Mouse (Mus musculus): ENCODE results near the gene Zfp213. TPM values are rescaled to one million over a fixed set of nuclear protein-coding genes. Genes with fewer than 3 reads are reported as not detected.

Zfp213 gene
- polyA plus RNA-seq, 1 experiment from 2014 or later: 22.7 TPM

DNA sequence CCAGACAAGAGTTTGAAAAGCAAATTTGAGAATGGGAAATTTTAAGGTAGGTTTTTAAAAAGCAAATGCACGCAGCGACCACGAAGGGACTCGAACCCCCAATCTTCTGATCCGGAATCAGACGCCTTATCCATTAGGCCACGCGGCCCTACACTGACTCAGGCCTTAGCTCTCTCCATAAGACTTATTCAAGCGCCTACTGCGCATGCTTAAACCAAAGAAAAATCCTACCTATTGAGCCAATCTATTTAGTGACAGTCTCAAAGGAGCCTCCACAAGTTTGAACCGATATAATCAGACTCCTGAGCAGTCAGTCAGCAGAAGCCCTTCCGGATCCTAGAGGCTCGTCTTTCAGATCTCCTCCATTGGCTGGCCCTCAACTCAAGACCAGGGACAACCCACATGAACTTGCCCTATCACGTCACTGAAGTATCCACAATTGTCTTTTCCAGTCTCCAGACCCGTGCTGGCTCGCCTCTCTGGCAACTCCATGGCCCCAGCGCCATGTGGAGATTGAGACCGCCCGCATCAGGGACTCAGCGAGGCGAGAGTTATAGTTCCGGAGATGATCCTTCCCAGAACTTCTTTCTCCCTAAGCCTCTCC is 13.7 kb downstream of the Zfp213 start:
- ATAC-seq (ENCODE audit: low FRiP score): peak; percentile 73
- H3K4me2 ChIP-seq: peak overlapping the region; percentile 73
- peaks cover 18% of the 10 kb centered on the region for H3K4me1 ChIP-seq
- peak overlapping the region; percentile 65 for H3K27ac ChIP-seq
- H3K9me3 ChIP-seq: no peaks in the 10 kb centered on the region
- under 1% methylated on average over 22 of the region's 22 CpGs for WGBS
- H3K9ac ChIP-seq: peak overlapping the region; percentile 59
- 0 out of 2 replicates have a peak, but pooled peaks cover 4% of the 10 kb centered on the region for H3K27me3 ChIP-seq
- H3K4me3 ChIP-seq (replicated peaks): peak overlapping the region; percentile 58
- H3K36me3 ChIP-seq (replicated peaks): peaks cover 9% of the 10 kb centered on the region

DNA sequence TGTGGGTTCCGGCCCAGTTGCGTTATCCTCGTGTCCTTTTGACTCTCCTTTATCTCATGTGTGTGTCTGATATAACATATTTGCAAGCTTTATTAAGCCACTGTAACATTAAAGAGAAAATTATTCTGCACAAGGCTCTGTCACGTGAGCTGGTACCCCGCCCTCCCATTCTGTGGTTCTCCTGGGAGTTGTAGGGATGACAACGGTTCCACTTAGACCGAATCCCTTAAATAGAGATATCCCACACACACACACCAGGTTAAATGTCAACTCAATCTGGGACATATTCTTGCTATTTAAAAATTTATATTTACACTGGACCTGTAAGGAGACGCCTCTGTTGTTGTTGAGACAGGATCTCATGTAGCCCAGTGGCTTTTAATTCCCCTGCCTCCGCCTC is 14.6 kb downstream of the Zfp213 start:
- Histone ChIP-seq H3K4me1 (peaks cover 18% of the 10 kb centered on the region), H3K9ac (no peak overlapping the region; the same call in 1 of the 2 replicates)
- WGBS: 5% methylated on average over 9 of the region's 9 CpGs

DNA sequence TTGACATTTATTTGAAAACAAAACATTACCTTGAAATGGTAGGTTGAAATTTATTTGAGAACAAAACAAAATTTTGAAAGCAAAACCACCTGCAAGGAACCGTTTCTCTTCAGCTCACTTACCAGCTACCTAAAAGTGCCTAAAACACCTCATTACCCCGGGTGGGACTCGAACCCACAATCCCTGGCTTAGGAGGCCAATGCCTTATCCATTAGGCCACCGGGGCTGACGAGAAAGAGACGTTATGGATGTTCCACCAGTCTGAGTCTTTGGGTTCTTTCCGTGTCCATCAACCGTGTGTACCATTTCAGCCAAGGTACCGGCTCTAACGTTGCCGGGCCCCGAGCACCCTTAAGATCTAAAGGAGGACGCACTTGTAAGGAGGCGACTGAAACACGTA is 15.4 kb downstream of the Zfp213 start:
- Histone ChIP-seq H3K27ac (no peak overlapping the region), H3K36me3 (replicated peaks) (no peaks in the 10 kb centered on the region), H3K4me3 (replicated peaks) (peak overlapping the region; percentile 58), H3K4me2 (peak overlapping the region; percentile 73), H3K9ac (no peak overlapping the region), H3K9me3 (no peaks in the 10 kb centered on the region), H3K27me3 (0 out of 2 replicates have a peak, but pooled peaks cover 4% of the 10 kb centered on the region), H3K4me1 (peaks cover 18% of the 10 kb centered on the region)
- under 1% methylated on average over 15 of the region's 15 CpGs for WGBS
- peak; percentile 39; the same call in 1 of the 2 replicates for ATAC-seq (ENCODE audit: low FRiP score)

More for the DNA sequence above, 14.6 kb downstream of the Zfp213 start:
- Histone ChIP-seq H3K4me3 (replicated peaks) (peak overlapping the region; percentile 58), H3K27ac (no peak overlapping the region), H3K27me3 (0 out of 2 replicates have a peak, but pooled peaks cover 4% of the 10 kb centered on the region), H3K4me2 (peak overlapping the region; percentile 73), H3K36me3 (replicated peaks) (peaks cover under 1% of the 10 kb centered on the region), H3K9me3 (no peaks in the 10 kb centered on the region)
- ATAC-seq (ENCODE audit: low FRiP score): no peak

DNA sequence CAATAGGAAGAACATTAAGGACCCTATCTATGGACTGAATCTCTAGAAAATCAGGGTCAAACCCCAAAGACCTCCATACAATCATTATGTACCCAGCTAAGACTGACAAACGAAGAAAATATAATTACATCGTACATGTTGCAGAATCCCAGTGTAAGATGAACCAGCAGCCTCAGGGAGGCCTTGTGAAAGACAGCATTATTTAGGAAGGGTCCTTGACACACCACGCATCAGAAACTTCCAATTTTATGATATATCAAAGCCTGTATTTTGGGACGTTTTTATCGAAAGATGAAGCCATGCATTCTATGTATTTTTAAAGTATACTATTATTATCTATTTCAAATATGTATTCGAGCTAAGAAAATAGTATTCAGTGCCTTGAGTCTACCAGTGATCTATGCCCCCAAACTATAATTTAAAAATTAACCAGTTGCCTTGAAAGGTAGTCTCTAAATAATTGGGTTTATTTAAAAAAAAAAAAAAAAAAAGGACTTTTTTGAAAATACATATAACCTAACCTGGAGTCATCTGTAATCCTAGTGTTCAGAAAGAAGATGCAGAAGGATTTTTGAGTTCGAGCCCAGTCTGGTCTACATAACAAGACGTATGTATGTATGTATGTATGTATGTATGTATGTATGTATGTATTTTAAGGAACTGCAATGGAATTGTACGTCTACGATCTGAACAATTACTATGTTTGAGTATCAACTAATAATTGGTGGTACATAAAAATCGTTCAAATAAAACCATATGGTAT is 16.2 kb downstream of the Zfp213 start:
- no peak overlapping the region for H3K4me3 ChIP-seq (replicated peaks)

DNA sequence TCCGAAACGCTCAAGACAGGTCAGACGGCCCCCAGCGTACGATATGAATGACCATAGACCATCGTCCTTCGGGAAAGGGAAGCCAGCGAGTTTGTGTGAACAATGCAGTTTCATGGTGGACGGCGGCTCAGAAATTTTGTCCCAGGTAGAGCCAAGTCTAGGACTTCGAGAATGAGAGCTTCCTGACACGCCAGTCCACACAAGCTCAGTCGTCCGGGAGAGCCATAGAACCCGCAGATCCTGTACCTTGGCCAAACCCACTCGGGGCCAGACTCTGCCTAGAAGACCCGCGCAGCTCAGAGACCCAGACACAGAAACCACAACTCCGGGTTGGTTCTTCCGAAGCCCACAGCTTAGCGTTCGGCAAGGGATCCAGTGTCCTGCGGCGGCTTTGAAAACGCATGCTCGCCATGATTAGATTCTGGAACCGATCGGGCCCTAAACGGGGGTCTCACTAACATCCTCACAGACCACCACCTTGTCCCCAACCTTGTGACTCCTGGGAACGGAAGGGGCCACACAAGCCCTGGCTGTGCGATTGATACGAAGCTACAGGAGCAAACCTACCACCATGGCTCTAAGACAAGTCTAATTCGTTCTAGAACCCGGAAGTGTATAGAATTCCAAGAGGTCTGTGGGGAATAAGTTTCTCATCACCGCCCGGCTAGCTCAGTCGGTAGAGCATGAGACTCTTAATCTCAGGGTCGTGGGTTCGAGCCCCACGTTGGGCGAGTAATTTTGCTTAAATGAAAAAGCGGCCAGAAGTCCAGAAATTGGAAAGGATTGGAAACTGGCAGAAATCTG is 17.1 kb downstream of the Zfp213 start:
- 2% methylated on average over 42 of the region's 42 CpGs for WGBS
- H3K9me3 ChIP-seq: no peaks in the 10 kb centered on the region
- 0 out of 2 replicates have a peak overlapping the region, but pooled peaks have one; percentile 59 for H3K27ac ChIP-seq
- peak overlapping the region; percentile 61 for H3K9ac ChIP-seq
- H3K4me3 ChIP-seq (replicated peaks): peak overlapping the region; percentile 67
- H3K4me1 ChIP-seq: peaks cover 21% of the 10 kb centered on the region
- ATAC-seq (ENCODE audit: low FRiP score): peak; percentile 24
- H3K4me2 ChIP-seq: peak overlapping the region; percentile 54
- H3K36me3 ChIP-seq (replicated peaks): no peaks in the 10 kb centered on the region
- H3K27me3 ChIP-seq: peaks cover 5% of the 10 kb centered on the region; the same call in 1 of the 2 replicates

More for the DNA sequence above, 16.2 kb downstream of the Zfp213 start:
- 55% methylated on average over 11 of the region's 11 CpGs for WGBS
- Histone ChIP-seq H3K4me1 (peaks cover 18% of the 10 kb centered on the region), H3K9ac (no peak overlapping the region), H3K36me3 (replicated peaks) (no peaks in the 10 kb centered on the region), H3K27ac (no peak overlapping the region), H3K27me3 (0 out of 2 replicates have a peak, but pooled peaks cover 4% of the 10 kb centered on the region), H3K4me2 (no peak overlapping the region), H3K9me3 (no peaks in the 10 kb centered on the region)
- ATAC-seq (ENCODE audit: low FRiP score): no peak

DNA sequence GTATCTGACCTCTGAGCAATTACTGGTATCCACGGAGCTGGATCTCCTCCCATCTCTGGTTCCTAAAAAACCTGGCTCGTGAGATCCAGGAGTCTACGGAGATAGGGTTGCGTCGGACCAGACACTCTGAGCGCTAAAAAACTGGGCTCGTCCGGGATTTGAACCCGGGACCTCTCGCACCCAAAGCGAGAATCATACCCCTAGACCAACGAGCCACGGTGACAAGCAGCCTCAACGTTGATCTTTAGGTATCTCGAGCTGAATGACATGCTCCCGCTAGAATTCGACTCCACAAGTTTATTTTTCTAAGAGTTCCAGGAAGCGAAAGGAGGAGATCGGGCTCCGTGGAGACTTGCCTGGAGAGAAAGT is 17.7 kb downstream of the Zfp213 start:
- Histone ChIP-seq H3K4me2 (peak overlapping the region; percentile 54), H3K4me1 (peaks cover 18% of the 10 kb centered on the region), H3K9me3 (no peaks in the 10 kb centered on the region), H3K27ac (no peak overlapping the region), H3K27me3 (peaks cover 11% of the 10 kb centered on the region; the same call in 1 of the 2 replicates), H3K4me3 (replicated peaks) (peak overlapping the region; percentile 67), H3K36me3 (replicated peaks) (no peaks in the 10 kb centered on the region), H3K9ac (peak overlapping the region; percentile 61)
- peak; percentile 37 for ATAC-seq (ENCODE audit: low FRiP score)
- WGBS: 1% methylated on average over 20 of the region's 20 CpGs

DNA sequence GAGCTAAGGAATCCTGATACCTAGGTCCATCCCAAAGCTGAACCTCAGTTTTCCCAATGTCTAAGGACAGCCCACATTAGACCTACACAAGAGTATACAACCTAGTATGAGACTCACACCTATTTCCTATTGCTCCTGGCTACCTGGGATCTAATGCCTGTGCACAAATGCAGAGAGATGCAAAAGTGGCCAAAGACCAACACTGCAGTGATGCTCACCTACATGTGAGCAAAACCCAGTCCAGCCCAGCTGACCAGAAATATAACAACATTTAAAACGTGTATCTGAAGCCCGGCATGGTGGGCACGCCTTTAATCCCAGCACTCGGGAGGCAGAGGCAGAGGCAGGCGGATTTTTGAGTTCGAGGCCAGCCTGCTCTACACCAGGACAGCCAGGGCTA is 18.2 kb downstream of the Zfp213 start:
- Histone ChIP-seq H3K27me3 (peaks cover 15% of the 10 kb centered on the region; the same call in 1 of the 2 replicates), H3K27ac (no peak overlapping the region), H3K4me3 (replicated peaks) (peak overlapping the region; percentile 67), H3K36me3 (replicated peaks) (no peaks in the 10 kb centered on the region), H3K4me2 (peak overlapping the region; percentile 54), H3K9ac (no peak overlapping the region), H3K4me1 (peaks cover 13% of the 10 kb centered on the region; the same call in 1 of the 2 replicates), H3K9me3 (no peaks in the 10 kb centered on the region)
- WGBS: 9% methylated on average over 6 of the region's 6 CpGs
- ATAC-seq (ENCODE audit: low FRiP score): no peak

DNA sequence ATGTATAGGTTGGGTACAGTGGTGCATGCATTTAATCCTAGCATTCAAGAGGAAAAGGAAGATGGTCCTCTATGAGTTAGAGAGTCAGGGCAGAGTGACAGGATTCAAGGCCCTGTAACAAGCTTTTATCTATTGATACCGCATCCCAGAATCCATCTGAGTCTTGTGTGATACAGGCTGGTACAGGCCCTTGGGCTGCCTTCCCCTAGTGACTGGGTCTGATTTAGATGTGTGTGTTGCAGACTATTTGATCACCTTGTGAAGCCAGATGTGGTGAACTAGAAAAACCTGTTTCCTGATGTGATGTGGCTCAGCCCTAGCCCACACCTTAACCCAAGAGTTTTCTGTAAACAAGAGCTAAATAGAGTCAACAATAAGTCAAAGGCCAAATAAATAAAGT is 19.3 kb downstream of the Zfp213 start:
- WGBS: 96% methylated on average over 1 of the region's 1 CpGs
- Histone ChIP-seq H3K4me3 (replicated peaks) (no peak overlapping the region), H3K4me1 (peaks cover 11% of the 10 kb centered on the region; the same call in 1 of the 2 replicates)

DNA sequence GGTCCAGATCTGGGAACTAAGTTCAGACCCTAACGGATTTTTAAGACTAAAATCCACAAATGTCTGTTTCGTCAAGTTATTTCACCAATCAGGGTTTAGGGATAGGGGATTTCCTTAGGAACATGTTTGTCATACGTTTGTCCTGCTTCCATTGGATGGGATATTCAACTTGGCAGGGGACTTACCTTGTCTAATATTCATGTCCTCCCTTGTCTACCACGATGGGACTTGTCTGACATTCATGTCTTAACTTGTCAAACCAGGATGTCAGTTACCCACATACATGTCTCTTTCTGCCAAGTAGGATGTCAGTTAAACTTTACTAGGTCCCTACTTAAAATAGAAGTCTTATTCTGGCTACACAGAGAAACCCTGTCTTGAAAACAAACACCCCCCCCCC is 20.1 kb downstream of the Zfp213 start:
- H3K27ac ChIP-seq: no peak overlapping the region
- no peak for ATAC-seq (ENCODE audit: low FRiP score)
- peaks cover 32% of the 10 kb centered on the region for H3K27me3 ChIP-seq
- H3K4me1 ChIP-seq: 0 out of 2 replicates have a peak, but pooled peaks cover 3% of the 10 kb centered on the region
- WGBS: 83% methylated on average over 4 of the region's 4 CpGs
- H3K9me3 ChIP-seq: no peaks in the 10 kb centered on the region
- no peaks in the 10 kb centered on the region for H3K36me3 ChIP-seq (replicated peaks)
- no peak overlapping the region for H3K9ac ChIP-seq
- no peak overlapping the region for H3K4me2 ChIP-seq
- no peak overlapping the region for H3K4me3 ChIP-seq (replicated peaks)

More for the DNA sequence above, 19.3 kb downstream of the Zfp213 start:
- Histone ChIP-seq H3K36me3 (replicated peaks) (no peaks in the 10 kb centered on the region), H3K9me3 (no peaks in the 10 kb centered on the region), H3K27me3 (peaks cover 25% of the 10 kb centered on the region), H3K4me2 (no peak overlapping the region), H3K9ac (no peak overlapping the region), H3K27ac (no peak overlapping the region)
- no peak for ATAC-seq (ENCODE audit: low FRiP score)

DNA sequence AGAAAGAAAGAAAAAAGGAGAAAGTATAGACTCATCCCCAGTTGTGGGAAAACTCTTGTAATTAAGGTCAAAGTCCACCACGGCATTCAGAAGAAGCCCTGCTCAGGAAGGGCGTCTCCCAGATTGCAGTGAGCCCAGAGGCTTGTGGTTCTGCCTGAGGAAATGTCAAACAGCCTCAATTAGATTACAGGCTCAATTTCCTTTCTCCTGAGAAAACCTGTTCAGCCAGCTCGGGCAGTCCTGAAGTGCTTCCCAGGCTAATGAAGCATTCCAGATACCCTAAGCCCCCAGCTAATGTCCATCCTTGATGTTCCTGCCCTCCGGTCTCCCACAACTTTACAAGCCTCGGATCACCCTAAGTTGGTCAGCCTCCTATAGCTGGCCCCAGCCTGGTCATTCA is 20.7 kb downstream of the Zfp213 start:
- Histone ChIP-seq H3K9ac (no peak overlapping the region), H3K36me3 (replicated peaks) (no peaks in the 10 kb centered on the region), H3K4me1 (0 out of 2 replicates have a peak, but pooled peaks cover 2% of the 10 kb centered on the region), H3K4me3 (replicated peaks) (no peak overlapping the region), H3K27me3 (peaks cover 39% of the 10 kb centered on the region), H3K27ac (no peak overlapping the region), H3K9me3 (no peaks in the 10 kb centered on the region), H3K4me2 (no peak overlapping the region)
- WGBS: 56% methylated on average over 5 of the region's 5 CpGs
- ATAC-seq (ENCODE audit: low FRiP score): no peak

DNA sequence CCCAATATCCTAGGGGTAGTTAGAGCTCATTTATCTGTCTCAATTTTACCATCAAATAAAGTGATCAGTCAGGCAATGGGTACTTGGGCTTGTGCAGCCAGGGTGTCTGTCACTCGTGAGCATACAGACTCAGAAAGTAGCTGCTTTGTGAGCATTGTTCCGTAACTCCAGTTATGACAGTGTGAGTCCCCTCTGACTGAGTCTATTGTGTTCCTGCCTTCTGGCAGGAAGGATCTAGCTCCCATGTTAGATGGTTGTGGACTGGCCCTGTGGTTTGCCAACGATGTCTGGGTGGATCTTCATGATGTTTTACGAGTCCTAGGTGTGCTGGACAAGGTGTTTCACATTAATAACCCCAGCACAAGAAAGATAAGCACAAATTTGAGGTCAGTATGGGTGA is 21.2 kb downstream of the Zfp213 start:
- no peaks in the 10 kb centered on the region for H3K36me3 ChIP-seq (replicated peaks)
- no peak overlapping the region for H3K4me2 ChIP-seq
- H3K27ac ChIP-seq: no peak overlapping the region
- no peak overlapping the region for H3K4me3 ChIP-seq (replicated peaks)
- ATAC-seq (ENCODE audit: low FRiP score): no peak
- H3K4me1 ChIP-seq: peaks cover 4% of the 10 kb centered on the region; the same call in 1 of the 2 replicates
- H3K9ac ChIP-seq: no peak overlapping the region
- peaks cover 44% of the 10 kb centered on the region for H3K27me3 ChIP-seq
- 44% methylated on average over 4 of the region's 4 CpGs for WGBS
- H3K9me3 ChIP-seq: no peaks in the 10 kb centered on the region
